In genomic region chr2:145859442-145859931, GRCm38 (mm10) we compare ENCODE assay signal across 8 mouse cellular contexts. TPM values are rescaled to one million over a fixed set of nuclear protein-coding genes. Genes with fewer than 3 reads are reported as not detected.
A peak's percentile ranks its signal among the peaks of the same experiment; 100 is the strongest.
DNase-seq lines count a peak whose midpoint lies in the region; ATAC-seq and TF ChIP-seq lines count a peak whose summit lies in the region.

No protein-coding gene starts in this region.

- H3K79me2 ChIP-seq in liver, adult 2 months (ENCODE audit: control insufficient read depth, insufficient read depth, low read length): no peaks in the 10 kb centered on the region

- peak; percentile 21 for ATAC-seq in embryonic facial prominence, embryonic 13.5 days (ENCODE audit: insufficient number of reproducible peaks, insufficient read depth, low FRiP score, low TSS enrichment, low read depth)
- peak; percentile 46; the same call in 1 of the 2 replicates for ATAC-seq in monocyte, adult 5-6 weeks (replicated peaks; ENCODE audit: insufficient number of reproducible peaks, low FRiP score, low TSS enrichment, poor library complexity, severe bottlenecking)

- H3K36me3 ChIP-seq in embryonic facial prominence, embryonic 13.5 days: peaks cover 4% of the 10 kb centered on the region; the same call in 1 of the 2 replicates
- 0 out of 2 replicates have a peak, but pooled peaks cover 4% of the 10 kb centered on the region for H3K36me3 ChIP-seq in liver, adult 2 months (ENCODE audit: control insufficient read depth, insufficient read depth, low read length)

- no peak for TF ChIP-seq POLR2A in liver, adult 2 months (IDR thresholded peaks at IDR 0.05; ENCODE audit: extremely low read depth, insufficient read depth, low read length)

- H3K27ac ChIP-seq in embryonic facial prominence, embryonic 13.5 days: peak overlapping the region; percentile 99
- H3K27ac ChIP-seq in liver, adult 2 months (replicated peaks; ENCODE audit: insufficient read depth, low read depth, low read length): 0 out of 2 replicates have a peak overlapping the region, but pooled peaks have one; percentile 14

- WGBS in embryonic facial prominence, embryonic 13.5 days: 8% methylated on average over 7 of the region's 7 CpGs
- 83% methylated on average over 7 of the region's 7 CpGs for WGBS in liver, adult 2 months

- no peaks in the 10 kb centered on the region for H3K27me3 ChIP-seq in embryonic facial prominence, embryonic 13.5 days
- H3K27me3 ChIP-seq in liver, adult 2 months (ENCODE audit: control insufficient read depth, insufficient read depth, low read length): no peaks in the 10 kb centered on the region

- peaks cover 61% of the 10 kb centered on the region for H3K4me1 ChIP-seq in embryonic facial prominence, embryonic 13.5 days
- H3K4me1 ChIP-seq in liver, adult 2 months (ENCODE audit: control insufficient read depth, insufficient read depth, low read length): peaks cover 12% of the 10 kb centered on the region

- peak overlapping the region; percentile 80 for H3K4me2 ChIP-seq in embryonic facial prominence, embryonic 13.5 days

- peak; percentile 72 for DNase-seq in layer of hippocampus, adult 11-12 months (ENCODE audit: low spot score)
- no peak for DNase-seq in layer of hippocampus, postnatal 25 days (ENCODE audit: extremely low spot score in 1 of 2, low spot score in 1 of 2)
- peak; percentile 61 for DNase-seq in heart, adult 8-10 months (ENCODE audit: low spot score)
- peak; percentile 70 for DNase-seq in kidney, adult 18-20 months
- DNase-seq in liver, adult 2 months (ENCODE audit: extremely low read depth, low read depth, low spot score): no peak
- no peak for DNase-seq in B cell, adult 2 months

- peak overlapping the region; percentile 59 for H3K4me3 ChIP-seq in embryonic facial prominence, embryonic 13.5 days
- H3K4me3 ChIP-seq in liver, adult 2 months (ENCODE audit: insufficient read depth, low read depth, low read length): no peak overlapping the region

- TF ChIP-seq CTCF in liver, adult 2 months (IDR thresholded peaks at IDR 0.05; ENCODE audit: low read depth, low read length): no peak

- H3K9ac ChIP-seq in embryonic facial prominence, embryonic 13.5 days: peak overlapping the region; percentile 59
- H3K9ac ChIP-seq in liver, adult 2 months (ENCODE audit: low read depth, low read length): no peak overlapping the region

- H3K9me3 ChIP-seq in embryonic facial prominence, embryonic 13.5 days: no peaks in the 10 kb centered on the region

RNA-seq across cellular contexts. Expression of gene Naa20, which starts 42.4 kb away (rescaled TPM):
- 10 to 100 TPM; 68.4 to 69.2 TPM for total RNA-seq in layer of hippocampus, postnatal 25 days (2021)
- polyA plus RNA-seq in embryonic facial prominence, embryonic 13.5 days (2015; fragmentation: Nextera tagmentation; extraction: Ambion mirVana): 168 and 193 TPM in 2 replicates
- total RNA-seq in heart, adult 8-10 months (2022): 10 to 100 TPM; 73.0 to 85.8 (median 80.3) TPM
- 25.8 and 29.2 TPM in 2 replicates for total RNA-seq in liver, adult 2 months (2014; rRNA removed)
- polyA plus RNA-seq in liver, adult 2 months (2012; rRNA removed): 14.4 and 14.6 TPM in 2 replicates
- total RNA-seq in monocyte, adult 5-6 weeks (2017): 46.0 to 84.9 TPM (median 64.9 TPM) in 3 replicates

Comparison
In these comparisons a context has a peak if more than half of its experiments do, and no peak if none do; other contexts are left out.
1. DNase-seq: peak in layer of hippocampus, adult 11-12 months (single experiment), heart, adult 8-10 months (single experiment) and kidney, adult 18-20 months (single experiment); none in layer of hippocampus, postnatal 25 days (0 of 2), liver, adult 2 months (single experiment) and B cell, adult 2 months (0 of 2).